Mouse (Mus musculus) Muller cell, postnatal 12 days (primary cell): ENCODE data around the gene Lman2l.

Experiments used
- DNase-seq: peaks from one replicate; pipeline ENCODE4 v3.0.0-alpha.2; 2015; ENCODE audit errors: inconsistent ontology term

Gene Lman2l

DNA sequence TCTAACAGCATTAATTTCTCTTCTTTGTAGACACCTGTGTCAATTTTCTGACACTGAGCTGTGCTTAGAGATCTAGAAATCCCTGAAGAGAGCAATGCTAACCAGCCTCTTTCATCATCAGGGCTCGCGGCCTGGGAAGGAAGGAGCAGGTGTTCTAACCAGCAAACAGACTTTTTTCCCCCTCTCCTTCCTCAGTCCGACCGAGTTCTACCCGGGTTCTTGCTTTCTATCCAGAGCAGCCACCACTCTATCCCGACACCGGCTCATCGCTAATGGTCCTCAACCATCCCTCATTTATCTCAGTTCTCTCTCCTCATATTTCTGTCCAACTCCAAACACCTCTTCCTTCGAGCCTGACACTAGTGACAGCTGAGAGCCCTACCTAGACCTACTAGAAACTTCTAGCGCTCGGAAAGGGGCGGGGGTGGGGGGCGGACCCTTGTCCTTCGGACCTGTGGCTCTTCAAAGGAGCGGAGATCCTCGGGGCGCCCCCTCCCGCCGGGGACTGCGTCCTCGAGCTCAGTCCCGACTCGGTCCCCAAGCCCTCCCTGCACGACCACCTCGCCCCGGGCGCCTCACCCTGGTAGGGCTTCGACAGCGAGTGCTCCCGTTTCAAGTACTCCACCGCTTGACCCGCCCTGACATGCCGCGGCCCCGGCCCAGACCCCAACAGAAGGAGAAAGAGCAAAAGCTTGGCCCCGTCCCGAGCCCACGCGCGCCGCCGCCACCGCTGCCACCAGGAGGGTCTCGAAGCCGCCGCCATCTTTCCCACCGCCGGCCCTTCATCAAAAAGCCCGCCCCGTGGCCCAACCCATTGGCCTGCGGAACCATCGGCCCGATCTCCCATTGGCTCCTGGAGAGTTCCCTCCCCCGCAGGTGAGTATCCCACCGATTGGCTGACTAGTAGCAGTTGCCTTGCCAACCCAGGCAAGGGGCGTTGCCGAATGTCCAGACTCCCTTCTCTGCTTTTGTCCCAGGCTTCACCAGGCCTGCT is at the start of gene Lman2l:
Lman2l (minus strand) TSS at position 801 of the 994 bp plus-strand sequence.
- DNase-seq = peak; percentile 97

DNA sequence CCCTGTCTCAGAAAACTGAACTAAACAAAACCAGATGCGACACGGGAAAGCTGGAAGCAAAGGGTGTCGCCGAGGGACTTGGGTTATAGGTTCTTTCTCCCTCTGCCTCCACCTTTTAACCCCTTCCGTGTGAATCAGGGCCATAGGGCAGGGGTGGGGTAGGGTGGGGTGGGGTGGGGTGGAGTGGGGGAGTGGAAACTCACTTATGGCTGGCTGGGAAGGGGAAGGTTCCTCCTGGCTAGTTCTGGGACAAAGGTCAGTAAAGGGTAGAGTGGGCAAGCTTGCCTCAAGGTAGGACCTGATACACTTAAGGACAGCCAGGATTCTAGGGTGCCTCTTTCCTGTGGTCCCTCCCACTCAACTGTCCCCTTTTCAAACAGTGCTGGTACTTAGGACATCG is 48.2 kb upstream of the Lman2l start:
- no peak for DNase-seq

DNA sequence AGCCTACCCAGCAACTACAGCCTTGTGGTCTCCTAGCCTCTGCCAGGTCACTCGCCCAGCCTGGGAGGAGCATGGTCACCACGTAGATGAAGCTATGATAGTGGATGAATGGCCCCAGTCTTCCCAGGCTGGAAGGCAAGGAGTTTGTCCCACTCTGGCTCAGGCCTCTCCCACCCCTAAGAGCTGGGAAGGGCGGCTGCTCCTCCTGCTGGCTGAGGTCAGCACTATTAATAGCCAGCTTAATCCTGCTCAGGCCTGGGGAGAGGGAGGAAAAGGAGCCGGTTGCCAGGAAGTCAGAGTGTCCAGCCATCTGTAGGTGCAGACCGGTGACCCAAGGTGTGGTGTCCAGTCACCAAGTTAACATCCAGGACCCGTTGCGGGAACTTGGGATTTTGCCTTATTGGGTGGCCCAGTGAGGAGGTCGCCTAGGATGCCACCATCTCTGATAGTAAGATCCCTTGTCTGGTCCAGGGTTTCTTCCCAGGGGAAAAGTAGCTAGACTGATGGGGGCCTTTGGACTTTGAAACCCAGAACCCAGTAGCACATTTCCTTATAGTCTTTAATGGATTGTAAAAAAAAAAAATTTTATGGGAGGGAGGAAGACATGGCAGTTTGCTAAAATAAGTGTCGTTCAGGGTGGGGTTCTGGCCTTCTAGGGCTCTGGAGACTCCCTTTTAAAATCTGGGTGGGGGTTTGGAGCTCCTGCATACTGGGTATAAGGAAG is 47.5 kb upstream of the Lman2l start:
- peak; percentile 91 for DNase-seq

DNA sequence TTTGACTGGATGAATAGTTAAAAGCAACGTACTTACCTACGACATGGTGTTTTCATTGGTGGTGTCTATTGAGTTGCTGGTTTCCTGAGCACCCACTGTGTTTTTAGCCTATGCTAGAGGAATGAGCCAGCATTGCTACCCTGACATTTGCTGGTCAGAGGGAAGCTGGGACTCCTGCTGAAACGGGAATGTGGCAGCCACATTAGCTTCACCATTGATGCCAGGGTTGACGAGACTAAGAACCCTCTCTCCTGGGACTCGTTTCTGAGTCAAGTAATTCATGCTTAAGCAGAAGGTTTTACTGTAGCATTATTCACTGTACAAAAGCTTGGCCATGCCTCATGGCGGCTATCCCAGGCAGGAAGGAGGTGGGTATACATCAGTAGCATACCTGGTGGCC is 44.6 kb upstream of the Lman2l start:
- DNase-seq = no peak

DNA sequence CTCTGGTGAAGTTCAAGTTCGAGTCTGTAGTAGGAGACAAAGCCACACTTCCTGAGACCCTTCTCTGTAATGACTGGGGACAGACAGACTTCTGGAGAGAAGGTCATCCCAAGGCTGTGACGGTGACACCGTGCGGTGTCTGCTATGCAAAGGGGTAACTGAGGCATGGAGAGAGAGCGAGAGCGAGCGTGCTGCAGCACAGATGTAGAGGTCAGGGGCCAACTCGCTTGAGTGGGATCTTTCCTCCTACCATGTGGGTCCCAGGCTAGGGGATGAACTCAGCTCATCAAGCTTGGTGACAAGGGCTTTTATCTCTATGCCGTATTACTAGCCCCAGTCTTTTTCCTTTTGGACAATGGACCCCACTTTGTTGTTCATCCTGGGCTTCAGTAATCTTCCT is 42.0 kb upstream of the Lman2l start:
- no peak for DNase-seq

DNA sequence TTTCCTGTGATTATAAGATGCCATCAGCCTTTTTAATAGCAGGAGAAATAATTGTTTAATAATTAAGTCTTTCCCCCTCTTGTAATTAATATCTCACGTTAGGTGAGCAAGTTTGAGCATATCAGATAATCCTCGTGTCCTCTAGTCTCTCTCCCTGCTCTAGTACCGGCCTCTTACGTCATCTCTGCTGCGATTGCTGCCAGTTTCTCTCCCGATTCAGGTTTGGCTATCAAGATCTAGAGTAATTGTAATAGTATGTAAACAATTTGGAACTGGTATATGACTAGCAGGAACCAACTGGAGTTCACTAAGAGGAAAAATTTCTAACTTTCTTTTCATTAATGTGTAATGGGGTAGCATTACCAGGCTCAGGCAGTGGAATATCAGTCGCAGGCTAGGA is 40.0 kb upstream of the Lman2l start:
- no peak for DNase-seq

DNA sequence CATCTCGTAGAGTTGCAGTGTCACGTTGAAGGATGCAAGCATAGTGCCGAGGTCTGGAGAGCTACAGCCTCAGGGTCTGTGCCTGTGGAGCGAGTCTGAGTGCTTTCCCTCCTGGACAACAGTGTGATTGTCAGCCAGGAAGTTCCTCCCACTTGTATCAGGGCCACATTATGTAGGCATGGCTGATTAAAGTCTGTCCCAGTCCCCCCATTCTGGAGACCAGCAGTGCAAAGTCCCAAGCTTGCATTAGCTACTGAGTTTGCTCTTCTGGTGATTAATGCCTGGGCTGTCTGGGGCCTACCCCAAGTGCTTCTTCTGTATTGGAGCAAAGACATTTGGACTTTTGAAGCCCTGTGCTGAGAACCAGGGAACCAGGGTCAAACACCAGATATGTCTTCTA is 38.8 kb upstream of the Lman2l start:
- no peak for DNase-seq

DNA sequence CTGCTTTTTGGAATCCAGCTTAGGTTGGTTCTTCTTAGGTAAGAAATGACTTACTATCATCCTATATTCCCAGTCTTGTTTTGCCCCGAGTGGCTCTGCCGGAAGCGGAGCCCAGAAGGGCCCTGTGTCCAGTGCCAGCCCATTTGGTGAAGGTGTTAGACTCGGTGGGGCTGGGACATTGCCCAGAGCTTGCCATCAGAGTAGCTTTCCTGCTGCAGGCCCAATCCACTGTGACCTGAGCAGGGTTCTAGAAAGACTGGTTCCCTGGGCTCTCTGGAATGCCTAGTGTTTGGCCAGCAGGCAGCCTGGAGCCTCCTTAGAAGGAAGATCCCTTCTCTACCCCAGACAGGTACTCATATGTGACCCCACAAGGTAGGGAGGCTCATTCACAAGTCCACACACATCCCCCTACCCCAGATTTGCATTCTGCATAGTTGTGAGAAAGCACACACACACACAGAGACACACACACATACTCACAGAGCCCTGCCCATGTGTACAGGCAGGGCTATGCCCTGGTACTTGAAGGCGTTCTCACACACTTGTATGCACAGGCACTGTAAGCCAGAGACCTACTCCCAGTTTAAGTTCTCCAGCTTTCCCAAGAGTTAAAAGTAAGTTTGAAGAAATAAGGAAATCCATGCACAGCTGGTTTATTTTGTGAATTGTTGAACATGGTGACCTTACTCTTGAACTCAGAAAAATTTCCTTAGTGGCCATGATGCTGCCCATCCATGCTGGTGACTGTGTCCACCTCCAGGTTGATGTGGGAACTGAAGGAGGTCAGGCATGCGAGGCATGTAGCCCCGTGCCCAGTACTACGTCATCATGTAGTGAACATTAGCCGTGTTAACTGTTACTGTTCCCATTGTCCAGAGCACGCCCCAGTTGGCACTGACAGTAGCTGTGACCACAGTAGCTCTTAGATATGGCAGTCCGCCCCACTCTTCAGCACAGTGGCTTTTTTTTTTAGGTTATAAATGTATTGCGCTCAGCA is 35.1 kb upstream of the Lman2l start:
- peak; percentile 89 for DNase-seq

DNA sequence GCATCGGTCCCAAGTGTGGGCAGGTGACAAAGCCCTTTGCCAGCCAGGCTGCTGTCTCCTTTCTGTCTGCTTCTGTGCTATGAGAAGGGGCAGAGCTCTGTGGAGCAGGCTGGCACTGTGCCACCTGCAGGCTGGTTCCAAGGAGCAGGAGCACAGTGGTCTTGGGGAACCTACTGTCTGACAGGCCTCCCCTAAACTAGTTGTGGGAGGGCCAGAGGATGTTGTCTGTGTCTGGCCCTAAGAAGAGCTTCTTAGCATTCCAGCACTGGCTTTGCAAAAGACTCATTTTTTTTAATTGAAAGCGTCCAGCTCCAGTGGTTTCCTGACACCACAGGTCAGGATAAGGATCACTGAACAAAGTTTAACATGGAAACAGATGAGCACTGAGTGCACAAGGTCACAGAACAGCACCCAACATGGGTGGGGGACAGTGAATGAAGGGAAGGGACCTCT is 33.3 kb upstream of the Lman2l start:
- no peak for DNase-seq

DNA sequence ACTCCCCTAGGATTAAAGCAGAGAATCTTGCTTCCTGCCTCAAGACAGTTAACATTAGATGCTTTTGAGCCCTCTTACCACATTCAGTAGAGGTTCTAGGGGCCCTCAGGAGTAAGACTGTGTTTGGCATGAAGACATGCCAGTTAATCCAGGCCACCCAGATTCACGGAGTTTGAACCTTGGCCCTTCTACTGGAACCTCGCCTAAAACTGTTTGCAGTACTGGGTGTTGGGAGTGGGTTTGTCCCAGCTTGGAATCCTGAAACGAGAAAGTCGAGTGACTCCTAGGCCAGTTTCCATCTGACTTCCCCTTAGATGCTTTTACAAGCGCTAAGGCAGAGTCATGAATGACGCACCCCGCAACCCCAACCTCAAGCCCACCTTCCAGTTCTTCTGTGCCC is 31.4 kb upstream of the Lman2l start:
- no peak for DNase-seq

DNA sequence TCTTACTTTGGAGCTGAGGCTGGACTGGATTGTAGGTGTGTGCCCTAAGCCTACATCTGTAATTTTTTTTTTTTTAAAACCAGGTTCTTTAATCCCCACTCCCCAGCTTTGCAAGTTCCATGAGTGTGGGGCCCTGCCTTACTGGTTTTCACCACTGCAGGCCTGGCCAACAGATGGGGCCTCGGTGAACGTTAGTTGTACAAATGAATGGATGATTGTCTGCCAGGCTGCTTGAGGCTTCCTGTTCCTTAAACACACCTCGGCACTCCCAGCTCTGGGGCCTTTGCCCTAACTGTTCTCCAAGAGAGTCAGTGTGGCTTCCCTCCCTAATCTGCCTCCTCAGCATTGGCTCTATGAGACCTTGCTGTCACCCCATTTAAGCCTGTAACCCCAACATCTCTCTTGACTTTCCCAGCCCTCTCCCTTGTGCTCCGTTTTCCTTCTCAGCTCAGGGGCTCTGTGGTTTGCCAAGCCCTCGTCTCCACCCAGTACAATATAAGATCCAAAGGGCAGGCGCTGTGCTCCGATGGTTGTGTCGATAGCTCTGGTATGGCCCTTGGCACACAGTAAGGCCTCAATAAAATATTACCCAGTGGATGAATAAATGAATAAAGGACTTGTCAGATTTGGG is 30.5 kb upstream of the Lman2l start:
- no peak for DNase-seq

DNA sequence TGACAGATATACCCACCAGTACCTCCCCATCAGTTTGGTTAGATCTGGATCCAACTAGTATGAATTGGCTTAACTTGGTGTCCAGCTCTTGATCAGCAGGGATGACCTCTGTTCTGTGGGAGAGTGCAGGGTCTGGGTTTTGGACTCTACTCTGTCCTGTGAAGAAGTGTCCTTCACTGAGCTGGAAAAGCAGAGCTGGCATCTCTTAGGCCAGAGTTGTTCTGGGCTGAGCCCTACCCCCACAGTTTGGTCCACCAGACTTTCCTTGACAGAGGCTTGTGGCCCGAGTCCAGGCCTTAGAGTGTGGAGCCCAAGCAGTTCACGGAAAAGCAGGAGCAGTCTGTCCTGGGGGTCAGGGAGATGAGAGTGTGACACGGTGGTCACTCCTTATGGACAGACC is 29.6 kb upstream of the Lman2l start:
- no peak for DNase-seq

DNA sequence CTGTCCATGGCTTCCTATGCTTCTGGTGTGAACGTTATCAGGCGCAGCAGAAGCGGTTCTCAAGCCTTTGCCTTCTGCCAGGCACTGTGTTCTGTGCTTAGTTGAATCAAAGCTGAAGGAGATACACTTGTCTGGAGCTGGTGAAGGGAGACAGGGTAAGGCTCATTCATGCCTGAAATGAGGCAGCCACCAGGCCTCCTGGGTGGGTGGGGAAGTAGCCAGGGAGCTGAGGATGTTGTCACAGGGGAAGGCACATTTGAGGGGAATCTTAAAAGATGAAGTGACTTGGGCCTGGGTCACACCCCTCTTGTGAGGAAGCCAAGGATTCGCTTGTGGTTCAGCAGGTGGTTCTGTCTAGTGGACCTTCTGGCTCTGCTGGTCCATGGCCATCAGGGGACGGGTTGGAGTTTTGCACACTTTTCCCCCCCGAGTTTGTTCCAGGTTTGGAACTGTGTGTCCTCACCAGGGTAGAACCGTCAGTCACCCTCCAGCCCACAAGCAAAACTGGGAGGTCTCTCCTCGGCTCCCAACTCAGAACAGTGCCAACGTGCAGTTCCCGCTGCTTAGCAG is 28.2 kb upstream of the Lman2l start:
- DNase-seq = no peak

DNA sequence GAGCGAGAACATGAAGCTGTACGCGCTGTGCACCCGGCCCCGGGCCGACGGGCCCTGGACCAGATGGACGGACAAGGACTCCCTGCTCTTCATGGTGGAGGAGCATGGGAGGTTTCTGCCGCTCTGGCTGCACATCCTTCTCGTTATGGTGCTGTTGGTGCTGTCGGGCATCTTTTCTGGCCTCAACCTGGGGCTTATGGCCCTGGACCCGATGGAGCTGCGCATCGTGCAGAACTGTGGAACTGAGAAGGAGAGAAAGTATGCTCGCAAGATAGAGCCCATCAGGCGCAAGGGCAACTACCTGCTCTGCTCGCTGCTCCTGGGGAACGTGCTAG is 27.0 kb upstream of the Lman2l start:
- DNase-seq = no peak

DNA sequence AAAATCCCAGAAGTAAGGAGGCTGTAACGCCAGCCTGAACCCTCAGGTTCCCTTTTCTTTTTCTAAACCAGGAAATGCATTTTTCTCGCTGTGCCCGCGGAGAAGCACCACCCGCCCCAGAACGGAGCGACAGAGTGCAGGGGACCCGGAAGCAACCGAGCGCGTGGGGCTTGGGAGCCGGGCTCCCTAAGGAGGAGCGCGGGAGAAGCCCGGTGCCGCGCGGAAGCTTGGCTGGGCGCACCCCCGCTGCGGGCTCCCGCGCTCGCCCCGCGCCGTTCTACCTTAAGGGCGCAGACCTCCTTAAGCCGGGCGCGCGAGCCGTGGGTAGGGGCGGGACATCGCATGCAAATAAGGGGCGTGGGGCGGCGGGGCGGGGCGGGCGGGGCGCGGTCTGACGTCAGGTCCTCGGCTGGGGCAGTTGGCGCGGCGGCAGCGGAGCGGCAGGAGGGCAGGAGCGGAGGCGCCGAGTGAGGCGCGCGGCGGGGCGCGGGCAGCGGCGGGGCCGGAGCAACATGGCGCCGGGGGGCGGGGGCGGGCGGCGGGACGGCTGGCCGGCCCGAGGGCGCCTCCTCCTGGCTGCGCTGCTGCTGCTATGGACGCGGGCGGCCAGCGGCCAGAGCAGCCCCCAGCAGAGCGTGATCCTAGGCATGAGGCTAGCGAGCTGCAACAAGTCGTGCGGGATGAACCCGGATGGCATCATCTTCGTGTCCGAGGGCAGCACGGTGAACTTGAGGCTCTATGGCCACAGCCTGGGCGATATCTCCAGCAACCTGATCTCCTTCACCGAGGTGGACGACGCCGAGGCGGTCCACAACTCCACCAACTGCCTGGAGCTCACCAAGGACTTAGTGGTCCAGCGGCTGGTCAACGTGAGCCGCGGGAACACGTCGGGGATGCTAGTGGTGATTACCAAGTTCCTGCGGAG is 26.4 kb upstream of the Lman2l start, which contains the start of gene Cnnm4:
Cnnm4 (plus strand) TSS at position 440 of the 925 bp plus-strand sequence.
- DNase-seq = peak; percentile 96

DNA sequence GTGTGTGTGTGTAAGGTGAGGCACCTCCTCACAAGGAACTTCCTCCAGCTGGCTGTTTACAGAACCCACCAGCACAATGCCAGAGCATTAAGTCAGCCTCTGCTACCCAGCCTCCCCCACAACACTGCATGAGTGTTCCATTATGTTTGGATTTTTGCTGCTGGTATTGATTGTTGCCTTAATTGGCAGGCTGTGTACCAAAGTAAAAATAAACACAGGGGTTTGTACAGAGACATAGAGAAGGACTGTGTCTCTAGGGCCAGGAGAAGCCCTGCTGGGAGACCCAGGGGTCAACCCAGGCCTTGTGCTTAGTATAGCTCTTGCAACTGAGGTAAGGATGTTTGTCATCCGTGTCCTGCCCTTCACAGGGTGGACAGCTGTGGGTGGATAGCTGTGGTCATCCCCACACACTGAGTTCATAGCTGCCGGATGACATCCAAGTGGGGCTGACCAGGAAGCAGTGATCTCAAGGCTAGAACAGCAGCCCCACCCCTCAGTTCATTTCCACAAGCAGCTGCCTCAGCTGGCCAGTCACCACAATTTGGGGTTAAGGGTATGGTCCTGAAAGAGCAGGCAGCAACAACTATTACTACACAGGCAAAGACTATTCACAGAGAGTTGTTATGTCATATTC is 24.9 kb upstream of the Lman2l start:
- no peak for DNase-seq

DNA sequence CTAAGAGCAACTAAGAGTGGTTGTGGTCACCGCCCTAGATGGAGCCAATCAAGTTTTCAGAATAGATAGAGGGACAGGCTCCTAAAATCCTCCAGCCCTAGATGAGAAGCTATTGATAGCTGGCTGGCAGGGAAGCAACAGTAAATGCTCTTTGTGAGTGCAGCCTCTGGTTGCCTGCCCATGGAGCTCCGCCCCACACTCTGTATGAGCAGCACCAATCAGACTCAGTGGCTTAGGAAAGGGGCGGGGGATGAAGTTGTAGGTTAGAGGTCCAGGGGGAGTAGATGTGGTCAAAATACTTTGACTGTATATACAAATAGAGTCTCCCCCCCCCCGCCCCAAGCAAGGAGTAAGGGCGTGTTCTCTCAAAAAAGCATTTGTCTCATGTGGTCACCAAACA is 22.4 kb upstream of the Lman2l start:
- no peak for DNase-seq

DNA sequence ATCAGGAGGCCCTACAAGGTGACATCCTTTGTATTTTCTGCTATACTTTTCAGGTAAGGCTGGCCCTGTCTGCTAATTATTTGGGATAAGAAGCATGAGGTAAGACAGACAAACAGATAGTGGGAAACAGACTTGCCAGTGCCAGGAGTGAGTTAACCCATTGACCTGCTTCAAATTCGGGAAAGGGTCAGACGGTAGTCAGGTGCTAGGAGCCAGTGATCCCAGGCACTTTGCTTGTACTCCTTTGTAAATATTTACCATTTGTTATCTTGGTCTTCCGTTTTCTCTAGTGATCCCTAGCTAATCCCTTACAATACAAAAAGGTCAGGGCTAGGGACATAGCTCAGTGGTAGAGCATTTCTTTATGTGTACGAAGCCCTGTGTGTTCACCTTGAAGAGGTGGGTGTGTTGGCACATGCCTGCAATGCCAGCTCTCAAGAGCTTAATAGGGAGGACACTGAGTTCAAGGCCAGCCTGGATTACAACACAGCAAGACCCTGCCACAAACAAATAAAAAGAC is 20.6 kb upstream of the Lman2l start:
- DNase-seq = no peak

DNA sequence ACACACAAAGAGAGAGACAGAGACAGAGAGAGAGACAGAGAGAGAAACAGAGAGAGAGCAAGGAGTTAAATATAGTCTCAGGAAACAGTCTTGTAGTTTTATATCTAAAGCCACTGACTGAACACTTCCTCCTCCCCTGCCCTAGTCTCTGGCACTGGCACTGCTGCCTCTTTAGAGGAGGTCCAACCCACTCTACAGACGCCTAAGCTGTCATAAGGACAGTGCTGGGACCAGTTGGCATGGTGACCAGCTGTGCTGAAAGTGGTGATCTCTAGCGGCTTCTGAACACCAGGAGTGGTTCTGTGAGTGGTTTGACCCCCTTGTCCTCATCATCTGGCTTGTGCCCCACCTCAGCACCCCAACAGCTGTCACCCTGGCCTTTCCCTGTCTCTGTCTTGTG is 16.8 kb upstream of the Lman2l start:
- DNase-seq = no peak
